Mouse (Mus musculus): Measurements from ENCODE around the gene Zzef1.
"Not testable (repeated sequence)": the region's sequence is repeated elsewhere in the genome, so short reads cannot be mapped to it uniquely, and the experiment has no call there.

Gene Zzef1

GRCm38 (mm10) chr11:72795455-72796295 lies at the start of gene Zzef1, which contains the start of gene Cyb5d2:
TSS of gene Zzef1 (plus strand) at chr11:72796226.
TSS of gene Cyb5d2 (minus strand) at chr11:72796142.
- Histone ChIP-seq H3K27me3 (ENCODE audit: control insufficient read depth, insufficient read depth, low read length, poor library complexity, severe bottlenecking) (no peaks in the 10 kb centered on the region), H3K36me3 (ENCODE audit: control insufficient read depth, insufficient read depth, low read length, poor library complexity, severe bottlenecking) (no peaks in the 10 kb centered on the region)
- peak; percentile 97 for DNase-seq (ENCODE audit: low read depth, low spot score)

GRCm38 (mm10) chr11:72751956-72752355 lies 44.1 kb upstream of the Zzef1 start:
- H3K36me3 ChIP-seq (ENCODE audit: control insufficient read depth, insufficient read depth, low read length, poor library complexity, severe bottlenecking) = peaks cover 34% of the 10 kb centered on the region
- H3K27me3 ChIP-seq (ENCODE audit: control insufficient read depth, insufficient read depth, low read length, poor library complexity, severe bottlenecking) = no peaks in the 10 kb centered on the region
- DNase-seq (ENCODE audit: low read depth, low spot score) = peak; percentile 16

GRCm38 (mm10) chr11:72758316-72758715 lies 37.7 kb upstream of the Zzef1 start:
- Histone ChIP-seq H3K36me3 (ENCODE audit: control insufficient read depth, insufficient read depth, low read length, poor library complexity, severe bottlenecking) (peaks cover 32% of the 10 kb centered on the region), H3K27me3 (ENCODE audit: control insufficient read depth, insufficient read depth, low read length, poor library complexity, severe bottlenecking) (no peaks in the 10 kb centered on the region)
- DNase-seq (ENCODE audit: low read depth, low spot score) = no peak

GRCm38 (mm10) chr11:72759581-72759980 lies 36.4 kb upstream of the Zzef1 start:
- H3K27me3 ChIP-seq (ENCODE audit: control insufficient read depth, insufficient read depth, low read length, poor library complexity, severe bottlenecking) = no peaks in the 10 kb centered on the region
- no peak for DNase-seq (ENCODE audit: low read depth, low spot score)
- H3K36me3 ChIP-seq (ENCODE audit: control insufficient read depth, insufficient read depth, low read length, poor library complexity, severe bottlenecking) = peaks cover 28% of the 10 kb centered on the region

- no peak for DNase-seq (ENCODE audit: low read depth, low spot score)
- Histone ChIP-seq H3K27me3 (ENCODE audit: control insufficient read depth, insufficient read depth, low read length, poor library complexity, severe bottlenecking) (no peaks in the 10 kb centered on the region), H3K36me3 (ENCODE audit: control insufficient read depth, insufficient read depth, low read length, poor library complexity, severe bottlenecking) (peaks cover 23% of the 10 kb centered on the region)
These were observed 35.2 kb upstream of the Zzef1 start for GRCm38 (mm10) chr11:72760781-72761180.

GRCm38 (mm10) chr11:72764270-72764669 lies 31.8 kb upstream of the Zzef1 start:
- Histone ChIP-seq H3K36me3 (ENCODE audit: control insufficient read depth, insufficient read depth, low read length, poor library complexity, severe bottlenecking) (peaks cover 26% of the 10 kb centered on the region), H3K27me3 (ENCODE audit: control insufficient read depth, insufficient read depth, low read length, poor library complexity, severe bottlenecking) (no peaks in the 10 kb centered on the region)
- DNase-seq (ENCODE audit: low read depth, low spot score) = no peak

GRCm38 (mm10) chr11:72767716-72768115 lies 28.3 kb upstream of the Zzef1 start:
- DNase-seq (ENCODE audit: low read depth, low spot score) = no peak
- no peaks in the 10 kb centered on the region for H3K27me3 ChIP-seq (ENCODE audit: control insufficient read depth, insufficient read depth, low read length, poor library complexity, severe bottlenecking)
- H3K36me3 ChIP-seq (ENCODE audit: control insufficient read depth, insufficient read depth, low read length, poor library complexity, severe bottlenecking) = peaks cover 17% of the 10 kb centered on the region

GRCm38 (mm10) chr11:72769061-72769460 lies 27.0 kb upstream of the Zzef1 start:
- Histone ChIP-seq H3K27me3 (ENCODE audit: control insufficient read depth, insufficient read depth, low read length, poor library complexity, severe bottlenecking) (no peaks in the 10 kb centered on the region), H3K36me3 (ENCODE audit: control insufficient read depth, insufficient read depth, low read length, poor library complexity, severe bottlenecking) (peaks cover 15% of the 10 kb centered on the region)
- no peak for DNase-seq (ENCODE audit: low read depth, low spot score)

- DNase-seq (ENCODE audit: low read depth, low spot score) = no peak
- H3K27me3 ChIP-seq (ENCODE audit: control insufficient read depth, insufficient read depth, low read length, poor library complexity, severe bottlenecking) = no peaks in the 10 kb centered on the region
- H3K36me3 ChIP-seq (ENCODE audit: control insufficient read depth, insufficient read depth, low read length, poor library complexity, severe bottlenecking) = peaks cover 15% of the 10 kb centered on the region
These were observed 25.7 kb upstream of the Zzef1 start for GRCm38 (mm10) chr11:72770324-72770723.

- DNase-seq (ENCODE audit: low read depth, low spot score) = no peak
- Histone ChIP-seq H3K36me3 (ENCODE audit: control insufficient read depth, insufficient read depth, low read length, poor library complexity, severe bottlenecking) (peaks cover 15% of the 10 kb centered on the region), H3K27me3 (ENCODE audit: control insufficient read depth, insufficient read depth, low read length, poor library complexity, severe bottlenecking) (no peaks in the 10 kb centered on the region)
These were observed 25.2 kb upstream of the Zzef1 start for GRCm38 (mm10) chr11:72770816-72771215.

GRCm38 (mm10) chr11:72771461-72771860 lies 24.6 kb upstream of the Zzef1 start:
- Histone ChIP-seq H3K27me3 (ENCODE audit: control insufficient read depth, insufficient read depth, low read length, poor library complexity, severe bottlenecking) (no peaks in the 10 kb centered on the region), H3K36me3 (ENCODE audit: control insufficient read depth, insufficient read depth, low read length, poor library complexity, severe bottlenecking) (peaks cover 15% of the 10 kb centered on the region)
- no peak for DNase-seq (ENCODE audit: low read depth, low spot score)

- H3K27me3 ChIP-seq (ENCODE audit: control insufficient read depth, insufficient read depth, low read length, poor library complexity, severe bottlenecking); DNase-seq (ENCODE audit: low read depth, low spot score): not testable (repeated sequence)
- peaks cover 15% of the 10 kb centered on the region for H3K36me3 ChIP-seq (ENCODE audit: control insufficient read depth, insufficient read depth, low read length, poor library complexity, severe bottlenecking)
These were observed 23.4 kb upstream of the Zzef1 start for GRCm38 (mm10) chr11:72772611-72773010.

GRCm38 (mm10) chr11:72778957-72779356 lies 17.1 kb upstream of the Zzef1 start:
- Histone ChIP-seq H3K27me3 (ENCODE audit: control insufficient read depth, insufficient read depth, low read length, poor library complexity, severe bottlenecking) (no peaks in the 10 kb centered on the region), H3K36me3 (ENCODE audit: control insufficient read depth, insufficient read depth, low read length, poor library complexity, severe bottlenecking) (no peaks in the 10 kb centered on the region)
- no peak for DNase-seq (ENCODE audit: low read depth, low spot score)

- Histone ChIP-seq H3K36me3 (ENCODE audit: control insufficient read depth, insufficient read depth, low read length, poor library complexity, severe bottlenecking) (no peaks in the 10 kb centered on the region), H3K27me3 (ENCODE audit: control insufficient read depth, insufficient read depth, low read length, poor library complexity, severe bottlenecking) (no peaks in the 10 kb centered on the region)
- peak; percentile 26 for DNase-seq (ENCODE audit: low read depth, low spot score)
These were observed 13.9 kb upstream of the Zzef1 start for GRCm38 (mm10) chr11:72782103-72782502.

GRCm38 (mm10) chr11:72782503-72782902 lies 13.5 kb upstream of the Zzef1 start:
- Histone ChIP-seq H3K27me3 (ENCODE audit: control insufficient read depth, insufficient read depth, low read length, poor library complexity, severe bottlenecking) (no peaks in the 10 kb centered on the region), H3K36me3 (ENCODE audit: control insufficient read depth, insufficient read depth, low read length, poor library complexity, severe bottlenecking) (no peaks in the 10 kb centered on the region)
- DNase-seq (ENCODE audit: low read depth, low spot score) = no peak
